Mouse (Mus musculus) kidney, adult 8-10 months (tissue): Measurements from ENCODE around the gene Olfr311.
"Not testable (repeated sequence)": the region's sequence is repeated elsewhere in the genome, so short reads cannot be mapped to it uniquely, and the experiment has no call there.

Experiments
- DNase-seq, 2 experiments: peaks; one replicate each; pipeline ENCODE4 v3.0.0; 2022

The Olfr311 gene

GRCm38 (mm10) chr11:58838951-58839350, at the start of gene Olfr311:
TSS of gene Olfr311 (plus strand) at chr11:58839251.
- DNase-seq: not testable (repeated sequence)

GRCm38 (mm10) chr11:58789532-58789931, 49.5 kb upstream of the Olfr311 start:
- no peak for DNase-seq

- no peak for DNase-seq
Observed at GRCm38 (mm10) chr11:58790053-58790452, 49.0 kb upstream of the Olfr311 start.

- no peak for DNase-seq
Observed at GRCm38 (mm10) chr11:58790646-58791045, 48.4 kb upstream of the Olfr311 start.

DNA sequence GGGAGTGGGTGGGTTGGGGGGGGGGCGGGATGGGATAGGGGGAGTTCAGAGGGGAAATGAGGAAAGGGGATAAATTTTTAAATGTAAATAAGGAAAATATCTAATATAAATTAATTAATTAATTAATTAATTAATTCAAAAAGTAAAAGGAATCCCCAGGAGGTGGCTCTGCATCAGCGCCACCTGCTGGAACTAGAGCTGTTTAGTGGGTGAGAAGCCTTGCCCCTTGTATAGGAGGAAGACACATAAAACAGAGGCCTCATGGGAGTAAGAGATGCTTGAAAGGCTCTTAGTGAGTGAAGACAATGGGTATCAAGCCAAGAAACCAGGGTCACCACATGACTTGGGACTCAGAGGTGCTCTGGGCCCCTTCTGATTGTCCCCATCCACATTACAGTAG, 43.2 kb upstream of the Olfr311 start:
- DNase-seq: no peak

- DNase-seq: no peak
Observed at GRCm38 (mm10) chr11:58796850-58797249, 42.2 kb upstream of the Olfr311 start.

DNA sequence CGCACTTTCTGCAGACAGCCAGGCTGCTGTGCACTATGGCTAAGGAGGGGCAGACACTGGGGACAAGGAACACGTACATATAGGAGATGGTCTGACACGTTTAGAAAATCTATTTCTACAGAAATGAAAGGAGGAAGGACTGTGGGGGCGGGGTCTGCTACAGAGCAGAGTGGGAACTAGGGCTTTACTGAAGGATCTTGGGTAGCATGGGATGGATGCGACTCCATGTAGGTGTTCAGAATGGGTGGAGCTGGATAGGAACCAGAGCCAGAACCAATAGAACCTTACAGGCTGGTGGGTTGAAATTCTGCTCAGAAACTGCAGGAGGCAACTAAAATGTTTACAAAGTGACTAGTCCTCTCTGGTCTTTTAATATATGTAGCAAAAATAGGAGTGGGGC, 39.3 kb upstream of the Olfr311 start:
- no peak for DNase-seq

DNA sequence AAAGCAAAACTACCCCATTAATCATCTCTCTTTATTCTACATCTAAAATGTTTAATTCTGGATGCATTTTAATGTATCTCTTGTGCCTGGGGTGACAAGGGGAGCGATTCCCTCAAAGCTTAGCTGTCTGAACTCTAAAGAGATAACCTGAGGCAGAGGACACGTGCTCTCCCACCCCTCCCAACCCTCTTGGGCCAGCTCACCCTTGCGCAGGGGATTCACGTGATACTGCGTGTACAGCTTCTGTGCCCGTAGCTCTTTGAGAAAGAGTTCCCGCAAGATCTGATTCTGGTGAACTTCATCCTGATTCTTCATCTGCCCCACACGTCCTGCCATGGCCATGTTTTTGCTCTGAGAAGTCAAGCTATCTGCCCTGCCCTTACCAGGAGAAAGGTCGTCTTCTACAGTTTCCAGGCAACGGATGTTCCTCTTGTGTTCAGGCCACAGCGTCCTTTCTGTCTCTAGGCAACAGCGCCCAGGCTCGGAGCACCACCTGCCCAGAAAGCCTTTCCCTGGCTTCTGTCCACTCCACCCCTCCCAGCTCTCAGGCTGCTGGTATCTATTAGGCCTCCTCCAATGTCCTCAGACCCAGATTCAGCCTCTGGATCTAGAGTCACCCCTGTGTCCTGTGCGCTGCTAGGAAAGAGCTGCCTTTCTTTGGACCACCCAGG, 37.4 kb upstream of the Olfr311 start, which contains the start of gene Fam183b:
TSS of gene Fam183b (minus strand) at position 403 of the 671 bp plus-strand sequence.
- DNase-seq: no peak

DNA sequence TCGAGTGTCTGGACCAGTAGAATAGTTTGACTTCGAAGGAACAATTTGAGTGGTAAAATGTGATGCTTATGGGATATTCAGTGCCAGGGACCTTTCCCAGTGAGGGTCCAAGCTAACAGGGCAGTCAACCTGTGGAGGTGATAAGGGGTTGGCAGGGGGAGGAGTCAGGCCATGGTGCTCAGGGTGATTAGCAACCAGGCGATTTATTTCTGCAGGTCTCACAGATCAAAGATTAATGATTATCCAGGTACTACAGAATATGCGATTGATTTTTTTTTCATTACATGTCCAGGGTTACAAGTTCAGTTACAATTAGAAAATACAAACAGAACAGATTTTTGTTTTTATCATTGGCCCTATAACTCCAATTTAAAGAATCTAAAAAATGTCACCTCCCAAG, 35.2 kb upstream of the Olfr311 start:
- DNase-seq: no peak

DNA sequence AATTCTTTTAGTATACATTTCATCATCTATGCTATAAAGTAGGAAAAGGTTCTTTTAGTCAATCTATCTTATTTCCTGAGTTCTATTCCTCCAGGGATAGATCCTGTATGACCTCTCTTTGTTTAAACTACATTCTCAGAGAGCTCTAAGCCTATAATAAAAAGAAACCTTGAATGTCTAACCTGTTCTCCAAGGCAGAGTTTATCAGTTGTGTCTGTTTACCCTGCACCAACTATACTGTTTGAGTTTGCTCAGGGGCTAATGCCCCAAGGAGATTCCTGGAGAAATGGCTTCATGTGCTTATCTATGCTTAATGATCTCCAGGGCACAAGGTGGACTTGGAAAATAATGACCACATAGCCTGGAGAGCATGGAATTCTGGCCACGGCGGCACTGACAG, 34.7 kb upstream of the Olfr311 start:
- no peak for DNase-seq

- no peak for DNase-seq
Observed at GRCm38 (mm10) chr11:58812001-58812400, 27.1 kb upstream of the Olfr311 start.

DNA sequence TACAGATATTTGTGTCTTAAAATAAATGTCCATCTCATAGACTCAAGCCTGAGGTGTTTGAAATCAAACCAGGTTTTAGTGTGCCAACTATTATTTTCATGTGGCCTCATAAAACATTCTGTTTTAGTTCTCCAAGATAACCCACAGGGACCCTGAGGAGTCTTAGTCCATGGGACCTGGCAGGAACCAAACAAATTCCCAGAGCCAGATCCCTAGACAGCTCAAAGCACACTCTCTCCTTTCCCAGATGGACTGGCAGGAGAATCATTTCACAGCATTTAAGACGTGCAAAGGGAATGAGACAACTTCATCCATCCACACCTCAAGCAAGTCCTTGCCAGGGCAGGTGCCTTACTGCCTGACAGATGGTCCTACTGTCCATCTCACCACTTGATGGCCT, 24.4 kb upstream of the Olfr311 start, which contains the start of gene Olfr313:
TSS of gene Olfr313 (plus strand) at position 301 of the 400 bp plus-strand sequence.
- DNase-seq: not testable (repeated sequence)

GRCm38 (mm10) chr11:58815676-58816075, 23.4 kb upstream of the Olfr311 start:
- no peak for DNase-seq

DNA sequence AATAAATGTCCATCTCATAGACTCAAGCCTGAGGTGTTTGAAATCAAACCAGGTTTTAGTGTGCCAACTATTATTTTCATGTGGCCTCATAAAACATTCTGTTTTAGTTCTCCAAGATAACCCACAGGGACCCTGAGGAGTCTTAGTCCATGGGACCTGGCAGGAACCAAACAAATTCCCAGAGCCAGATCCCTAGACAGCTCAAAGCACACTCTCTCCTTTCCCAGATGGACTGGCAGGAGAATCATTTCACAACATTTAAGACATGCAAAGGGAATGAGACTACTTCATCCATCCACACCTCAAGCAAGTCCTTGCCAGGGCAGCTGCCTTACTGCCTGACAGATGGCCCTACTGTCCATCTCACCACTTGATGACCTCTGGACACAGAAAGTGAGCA, 10.1 kb upstream of the Olfr311 start, which contains the start of gene Olfr312:
TSS of gene Olfr312 (plus strand) at position 301 of the 400 bp plus-strand sequence.
- not testable (repeated sequence) for DNase-seq

- no peak for DNase-seq
Observed at GRCm38 (mm10) chr11:58829764-58830163, 9.3 kb upstream of the Olfr311 start.

DNA sequence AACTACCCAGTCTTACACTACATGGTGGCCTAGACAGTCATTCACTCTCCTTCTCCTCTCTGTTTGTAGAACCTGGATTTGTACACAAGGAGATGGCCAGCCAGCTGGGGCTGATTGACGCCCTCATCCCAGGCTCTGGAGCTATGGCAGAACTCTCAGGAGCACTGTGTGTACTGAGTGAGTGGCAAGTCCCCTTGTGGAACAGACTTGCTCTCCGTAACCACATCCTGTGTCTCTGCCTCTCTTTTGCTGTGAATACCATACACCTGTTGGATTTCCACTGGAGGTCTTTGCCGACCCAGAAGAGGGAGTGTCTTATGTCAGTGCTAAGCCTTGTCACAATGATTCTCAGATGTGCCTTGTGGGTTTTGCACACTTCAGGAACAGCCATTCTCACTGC, 6.5 kb upstream of the Olfr311 start:
- not testable (repeated sequence) for DNase-seq

DNA sequence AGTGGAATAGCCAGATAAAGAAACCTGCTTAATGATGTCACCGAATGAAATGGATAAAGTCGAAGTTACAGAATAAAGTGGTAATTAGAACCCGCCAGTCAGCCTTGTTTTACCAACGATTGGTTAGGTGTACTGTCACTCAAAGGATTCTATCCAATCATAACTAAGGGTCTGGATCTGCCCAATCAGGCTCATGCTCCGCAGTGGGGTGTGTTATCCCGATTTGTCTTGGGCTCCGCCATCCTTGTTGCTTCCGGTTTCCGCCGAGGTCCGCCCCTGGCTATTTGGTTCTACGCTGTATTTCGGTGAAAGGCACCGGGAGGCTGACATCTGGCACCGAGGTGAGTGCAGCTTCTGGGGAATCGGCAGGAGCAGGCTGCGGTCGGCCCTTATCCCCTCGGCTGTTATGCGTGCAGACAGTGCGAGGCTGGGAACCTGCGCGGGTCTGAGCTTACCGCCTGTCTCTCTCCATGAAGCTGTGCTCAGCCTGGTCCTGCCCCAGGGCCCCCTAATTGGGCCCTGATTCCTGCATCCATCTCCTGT, 7.9 kb downstream of the Olfr311 start, which contains the start of gene Gm12258:
TSS of gene Gm12258 (plus strand) at position 240 of the 543 bp plus-strand sequence.
- peak; percentile 90 to 97 for DNase-seq

- DNase-seq: no peak
Observed at GRCm38 (mm10) chr11:58847636-58848035, 8.6 kb downstream of the Olfr311 start.

GRCm38 (mm10) chr11:58849731-58850130, 10.7 kb downstream of the Olfr311 start:
- DNase-seq: no peak

- no peak for DNase-seq
Observed at GRCm38 (mm10) chr11:58860744-58861143, 21.7 kb downstream of the Olfr311 start.

DNA sequence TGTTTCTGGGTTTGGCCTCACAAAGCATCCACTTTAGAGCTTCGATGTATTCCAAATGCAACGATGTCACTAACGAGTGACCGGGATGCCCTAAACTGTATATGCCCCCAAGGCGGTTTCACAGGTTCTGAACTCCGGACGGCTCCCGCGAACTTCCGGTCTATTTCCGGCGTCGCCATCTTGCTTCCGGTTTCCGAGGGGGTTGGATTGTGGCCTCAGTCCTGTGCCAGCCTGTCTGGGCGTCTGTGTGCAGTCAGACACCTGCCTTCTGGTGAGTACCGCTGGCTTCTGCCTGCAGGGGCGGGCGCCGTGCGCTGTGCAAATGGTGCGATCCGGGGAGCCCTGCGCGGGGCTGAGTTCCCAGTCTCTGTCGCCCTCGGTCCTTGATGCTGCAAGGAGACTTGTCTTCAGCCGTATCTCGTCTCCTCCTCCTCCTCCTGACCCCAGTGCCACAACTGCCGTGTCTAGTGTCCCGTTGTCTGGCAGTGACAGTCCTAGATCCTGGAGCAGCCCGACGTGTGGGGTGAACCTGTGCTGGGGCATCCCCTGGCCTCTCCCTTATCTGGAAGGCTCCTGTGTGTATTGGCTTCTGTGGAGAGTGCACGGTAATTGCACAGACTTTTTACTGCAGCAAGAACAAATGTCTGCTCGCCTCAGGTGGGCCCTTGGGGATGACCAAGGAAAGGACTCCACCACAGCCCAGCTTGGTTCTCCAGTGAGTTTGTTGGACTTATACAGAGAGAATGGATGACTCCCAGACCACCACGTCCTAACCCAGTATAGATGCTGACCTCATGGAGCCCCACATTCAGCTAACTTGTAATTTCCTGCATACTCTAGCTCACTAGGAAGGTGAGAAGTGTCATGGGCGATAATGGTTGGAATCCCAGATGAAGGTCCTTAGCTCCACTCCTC, 28.2 kb downstream of the Olfr311 start, which contains the start of gene 2810021J22Rik:
TSS of gene 2810021J22Rik (plus strand) at position 178 of the 915 bp plus-strand sequence.
- DNase-seq: peak; percentile 73 to 81

DNA sequence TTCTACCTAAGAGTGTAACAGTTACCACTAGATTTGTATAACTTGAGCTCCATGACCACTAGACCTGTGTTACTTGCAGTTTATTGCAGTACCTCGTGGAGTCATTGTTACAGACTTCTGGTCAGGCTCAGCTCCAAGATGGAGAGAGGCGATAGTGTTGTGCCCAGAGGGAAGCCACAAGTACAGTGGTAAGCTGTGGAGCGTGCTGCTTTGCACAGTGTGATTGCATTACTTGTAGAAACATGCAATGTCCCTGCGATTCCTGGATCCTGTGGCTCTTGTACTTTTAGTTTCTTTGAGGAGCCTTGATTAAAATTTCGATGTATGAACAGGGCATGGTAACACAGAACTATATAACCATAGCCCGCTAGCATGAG, 28.9 kb downstream of the Olfr311 start:
- DNase-seq: peak in 1 of 2 experiments; percentile 15

DNA sequence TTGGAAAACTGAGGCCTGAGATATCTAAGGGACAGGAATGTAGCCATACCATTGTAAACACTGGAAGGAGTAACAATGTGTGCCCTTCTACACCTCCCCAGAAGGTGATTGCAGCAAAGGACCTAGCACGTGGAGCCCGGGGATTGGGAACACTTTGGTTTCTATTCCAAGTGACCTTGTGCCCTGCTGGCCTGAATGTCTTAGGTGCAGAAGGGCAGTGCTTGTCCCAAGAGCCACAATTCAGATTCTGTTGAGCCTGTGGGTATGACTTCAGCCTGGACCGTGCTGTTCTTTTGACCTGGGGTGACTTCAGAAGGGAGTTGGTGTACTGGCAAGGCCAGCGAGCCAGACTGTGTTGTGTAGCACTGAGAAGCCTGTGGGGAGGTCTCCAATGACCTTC, 31.9 kb downstream of the Olfr311 start:
- peak; percentile 36 to 52 for DNase-seq
